Mouse (Mus musculus) heart, embryonic 15.5 days (tissue): ENCODE measurements around the gene Saal1. TPM values are rescaled to one million over a fixed set of nuclear protein-coding genes. Genes with fewer than 3 reads are reported as not detected.

Source experiments
- ATAC-seq: fragments of 200-750 bp; cut with Nextera tagmentation; replicated peaks from 2 replicates; pipeline ENCODE4 v1.8.0; 2017; ENCODE audit warnings: low read depth, moderate TSS enrichment; ENCODE audit not compliant: insufficient number of reproducible peaks, insufficient read depth, low FRiP score
- H3K27ac ChIP-seq: fragments of 300-500 bp; sonication (generic); 2 replicates; pipeline ENCODE4 v1.5.1; 2015; ENCODE audit warnings: mild to moderate bottlenecking, inconsistent platforms
- H3K27me3 ChIP-seq: fragments of 300-500 bp; sonication (generic); 2 replicates; pipeline ENCODE4 v1.6.1; 2015; ENCODE audit warnings: inconsistent platforms
- H3K36me3 ChIP-seq: fragments of 300-500 bp; sonication (generic); 2 replicates; pipeline ENCODE4 v1.6.1; 2015; ENCODE audit warnings: mild to moderate bottlenecking, inconsistent platforms
- H3K4me1 ChIP-seq: fragments of 300-500 bp; sonication (generic); replicated peaks from 2 replicates; pipeline ENCODE4 v1.6.1; 2015; ENCODE audit warnings: inconsistent platforms
- H3K4me2 ChIP-seq: fragments of 300-500 bp; sonication (generic); 2 replicates; pipeline ENCODE4 v1.6.1; 2015; ENCODE audit warnings: inconsistent platforms, mild to moderate bottlenecking, moderate library complexity
- H3K4me3 ChIP-seq: fragments of 300-500 bp; sonication (generic); 2 replicates; pipeline ENCODE4 v1.5.1; 2015; ENCODE audit warnings: mild to moderate bottlenecking, inconsistent platforms
- H3K9ac ChIP-seq: fragments of 300-500 bp; sonication (generic); 2 replicates; pipeline ENCODE4 v1.6.1; 2015; ENCODE audit warnings: mild to moderate bottlenecking, inconsistent platforms
- H3K9me3 ChIP-seq: fragments of 300-500 bp; sonication (generic); replicated peaks from 2 replicates; pipeline ENCODE4 v1.6.1; 2016; ENCODE audit warnings: inconsistent platforms
- WGBS: fragments of 180-500 bp; shearing (Covaris S2); methylation state at CpG from one replicate; pipeline ENCODE4 v1.1.7; 2015; ENCODE audit warnings: mixed read lengths; 5-methylcytosine and 5-hydroxymethylcytosine counted together
- polyA plus RNA-seq: library from polyadenylated mRNA; unstranded; fragments of >200 nt; fragmentation: Nextera tagmentation; extraction: Ambion mirVana; gene quantifications from 2 replicates; pipeline ENCODE4 v1.2.1, GENCODE M21; 2015

Saal1 gene
- polyA plus RNA-seq, 1 experiment from 2014 or later = 12.6 TPM

GRCm38 (mm10) chr7:46724396-46724795 lies 13.9 kb upstream of the Saal1 start:
- H3K9me3 ChIP-seq = no peaks in the 10 kb centered on the region
- H3K27ac ChIP-seq = no peak overlapping the region
- no peak overlapping the region for H3K9ac ChIP-seq
- H3K4me3 ChIP-seq = no peak overlapping the region
- no peak for ATAC-seq
- no peak overlapping the region for H3K4me2 ChIP-seq
- H3K27me3 ChIP-seq = no peaks in the 10 kb centered on the region
- no peaks in the 10 kb centered on the region for H3K36me3 ChIP-seq
- WGBS = 70% methylated on average over 5 of the region's 5 CpGs
- H3K4me1 ChIP-seq = no peaks in the 10 kb centered on the region

GRCm38 (mm10) chr7:46723849-46724248 lies 13.4 kb upstream of the Saal1 start:
- Histone ChIP-seq H3K9me3 (no peaks in the 10 kb centered on the region), H3K36me3 (no peaks in the 10 kb centered on the region), H3K27ac (no peak overlapping the region), H3K4me3 (no peak overlapping the region), H3K4me1 (no peaks in the 10 kb centered on the region), H3K27me3 (peaks cover under 1% of the 10 kb centered on the region; the same call in 1 of the 2 replicates), H3K4me2 (no peak overlapping the region), H3K9ac (no peak overlapping the region)
- ATAC-seq = no peak; the same call in 1 of the 2 replicates
- WGBS = 60% methylated on average over 3 of the region's 3 CpGs

GRCm38 (mm10) chr7:46723354-46723753 lies 12.9 kb upstream of the Saal1 start:
- Histone ChIP-seq H3K4me2 (no peak overlapping the region), H3K27ac (no peak overlapping the region), H3K9ac (no peak overlapping the region), H3K9me3 (no peaks in the 10 kb centered on the region), H3K4me3 (no peak overlapping the region), H3K36me3 (no peaks in the 10 kb centered on the region), H3K4me1 (no peaks in the 10 kb centered on the region), H3K27me3 (peaks cover 5% of the 10 kb centered on the region; the same call in 1 of the 2 replicates)
- WGBS = 89% methylated on average over 6 of the region's 6 CpGs
- ATAC-seq = no peak

GRCm38 (mm10) chr7:46720460-46720859 lies 10.0 kb upstream of the Saal1 start:
- H3K4me3 ChIP-seq = no peak overlapping the region
- peaks cover 5% of the 10 kb centered on the region; the same call in 1 of the 2 replicates for H3K27me3 ChIP-seq
- no peak overlapping the region for H3K4me2 ChIP-seq
- H3K4me1 ChIP-seq = no peaks in the 10 kb centered on the region
- H3K27ac ChIP-seq = no peak overlapping the region
- H3K9me3 ChIP-seq = no peaks in the 10 kb centered on the region
- H3K9ac ChIP-seq = no peak overlapping the region
- no peaks in the 10 kb centered on the region for H3K36me3 ChIP-seq
- WGBS = 57% methylated on average over 9 of the region's 9 CpGs
- ATAC-seq = no peak

GRCm38 (mm10) chr7:46719526-46719925 lies 9.0 kb upstream of the Saal1 start:
- no peaks in the 10 kb centered on the region for H3K4me1 ChIP-seq
- H3K27ac ChIP-seq = no peak overlapping the region
- H3K9ac ChIP-seq = no peak overlapping the region
- H3K4me3 ChIP-seq = no peak overlapping the region
- no peaks in the 10 kb centered on the region for H3K9me3 ChIP-seq
- ATAC-seq = no peak
- WGBS = 65% methylated on average over 7 of the region's 7 CpGs
- no peaks in the 10 kb centered on the region for H3K36me3 ChIP-seq
- H3K27me3 ChIP-seq = peaks cover 5% of the 10 kb centered on the region; the same call in 1 of the 2 replicates
- H3K4me2 ChIP-seq = no peak overlapping the region

- WGBS = 78% methylated on average over 7 of the region's 7 CpGs
- H3K27me3 ChIP-seq = peaks cover 5% of the 10 kb centered on the region; the same call in 1 of the 2 replicates
- no peak overlapping the region for H3K4me2 ChIP-seq
- no peak for ATAC-seq
- H3K9me3 ChIP-seq = no peaks in the 10 kb centered on the region
- no peak overlapping the region for H3K9ac ChIP-seq
- no peaks in the 10 kb centered on the region for H3K4me1 ChIP-seq
- H3K36me3 ChIP-seq = no peaks in the 10 kb centered on the region
- H3K4me3 ChIP-seq = no peak overlapping the region
- no peak overlapping the region for H3K27ac ChIP-seq
Observed at GRCm38 (mm10) chr7:46718591-46719270, 8.3 kb upstream of the Saal1 start.

GRCm38 (mm10) chr7:46716897-46717296 lies 6.4 kb upstream of the Saal1 start:
- Histone ChIP-seq H3K9ac (no peak overlapping the region), H3K4me1 (no peaks in the 10 kb centered on the region), H3K27ac (no peak overlapping the region), H3K9me3 (no peaks in the 10 kb centered on the region), H3K4me3 (no peak overlapping the region), H3K4me2 (no peak overlapping the region), H3K27me3 (peaks cover 8% of the 10 kb centered on the region; the same call in 1 of the 2 replicates), H3K36me3 (no peaks in the 10 kb centered on the region)
- WGBS = 36% methylated on average over 5 of the region's 5 CpGs
- no peak for ATAC-seq

- Histone ChIP-seq H3K4me2 (no peak within 1 kb of the TSS), H3K9ac (no peak within 1 kb of the TSS), H3K9me3 (no peaks in the 10 kb centered on the region), H3K36me3 (no peaks in the 10 kb centered on the region), H3K4me3 (no peak within 1 kb of the TSS), H3K4me1 (no peaks in the 10 kb centered on the region), H3K27ac (no peak within 1 kb of the TSS), H3K27me3 (peaks cover 8% of the 10 kb centered on the region; the same call in 1 of the 2 replicates)
- 85% methylated on average over 5 of the region's 5 CpGs for WGBS
- no peak for ATAC-seq
Observed at GRCm38 (mm10) chr7:46715600-46715999, 5.1 kb upstream of the Saal1 start, which contains the start of gene Saa3. Gene Saa3 (minus strand): TSS chr7:46715700.

GRCm38 (mm10) chr7:46714518-46714917 lies 4.0 kb upstream of the Saal1 start:
- H3K36me3 ChIP-seq = no peaks in the 10 kb centered on the region
- H3K27me3 ChIP-seq = peaks cover 8% of the 10 kb centered on the region; the same call in 1 of the 2 replicates
- no peaks in the 10 kb centered on the region for H3K9me3 ChIP-seq
- no peak for ATAC-seq
- H3K9ac ChIP-seq = no peak overlapping the region
- H3K4me3 ChIP-seq = no peak overlapping the region
- H3K4me1 ChIP-seq = peaks cover 3% of the 10 kb centered on the region; the same call in 1 of the 2 replicates
- 24% methylated on average over 6 of the region's 6 CpGs for WGBS
- no peak overlapping the region for H3K4me2 ChIP-seq
- no peak overlapping the region for H3K27ac ChIP-seq

- 56% methylated on average over 6 of the region's 6 CpGs for WGBS
- Histone ChIP-seq H3K36me3 (peaks cover 4% of the 10 kb centered on the region; the same call in 1 of the 2 replicates), H3K9ac (no peak overlapping the region), H3K9me3 (no peaks in the 10 kb centered on the region), H3K27ac (no peak overlapping the region), H3K27me3 (0 out of 2 replicates have a peak, but pooled peaks cover 3% of the 10 kb centered on the region), H3K4me2 (no peak overlapping the region), H3K4me1 (peaks cover 6% of the 10 kb centered on the region; the same call in 1 of the 2 replicates), H3K4me3 (no peak overlapping the region)
- ATAC-seq = no peak
Observed at GRCm38 (mm10) chr7:46712250-46712649, 1.8 kb upstream of the Saal1 start.

- no peaks in the 10 kb centered on the region for H3K9me3 ChIP-seq
- WGBS = 90% methylated on average over 6 of the region's 6 CpGs
- peaks cover 88% of the 10 kb centered on the region for H3K36me3 ChIP-seq
- no peaks in the 10 kb centered on the region for H3K27me3 ChIP-seq
- no peak overlapping the region for H3K4me3 ChIP-seq
- no peak overlapping the region for H3K27ac ChIP-seq
- no peaks in the 10 kb centered on the region for H3K4me1 ChIP-seq
- H3K4me2 ChIP-seq = no peak overlapping the region
- ATAC-seq = no peak
- no peak overlapping the region for H3K9ac ChIP-seq
Observed at GRCm38 (mm10) chr7:46700521-46701025, 9.9 kb downstream of the Saal1 start.

- H3K4me1 ChIP-seq = no peaks in the 10 kb centered on the region
- no peaks in the 10 kb centered on the region for H3K27me3 ChIP-seq
- H3K9me3 ChIP-seq = no peaks in the 10 kb centered on the region
- ATAC-seq = no peak
- H3K36me3 ChIP-seq = peaks cover 66% of the 10 kb centered on the region
- no peak overlapping the region for H3K27ac ChIP-seq
- no peak overlapping the region for H3K4me3 ChIP-seq
- no peak overlapping the region for H3K9ac ChIP-seq
- 44% methylated on average over 1 of the region's 1 CpGs for WGBS
- H3K4me2 ChIP-seq = no peak overlapping the region
Observed at GRCm38 (mm10) chr7:46696754-46697153, 13.7 kb downstream of the Saal1 start.
